Mouse (Mus musculus) gastrocnemius, postnatal 14 days (tissue): ENCODE results near the gene Mnt. TPM values are rescaled to one million over a fixed set of nuclear protein-coding genes. Genes with fewer than 3 reads are reported as not detected.

ENCODE experiments used
- DNase-seq: peaks from one replicate; pipeline ENCODE4 v3.0.0; 2021; ENCODE audit warnings: mixed read lengths
- intact Hi-C: fragments of 180-260 bp; cut with DNase I; formaldehyde crosslinking; loops from one replicate; pipeline ENCODE4 v1.15.1; 2025; ENCODE audit warnings: low total_unique reads
- microRNA-seq, 2 experiments: library from miRNA; unstranded; fragments of <30 nt; microRNA quantifications; one replicate each; pipeline ENCODE4 v1.2.0; 2021
- total RNA-seq, 2 experiments: library from RNA; stranded (reverse); gene quantifications; 2 replicates each; pipeline ENCODE4 v1.2.3; 2021

Mnt gene
- total RNA-seq, 2 experiments from 2014 or later = 5.4 to 6.1 TPM

GRCm38 (mm10) chr11:74880999-74881398 lies 50.3 kb downstream of the Mnt start:
- intact Hi-C loops = no loop called here
- no peak for DNase-seq

- intact Hi-C loops = no loop called here
- DNase-seq = no peak
Measured at GRCm38 (mm10) chr11:74881979-74882378, 51.3 kb downstream of the Mnt start.

- intact Hi-C loops = no loop called here
- no peak for DNase-seq
Measured at GRCm38 (mm10) chr11:74883098-74883497, 52.4 kb downstream of the Mnt start.

GRCm38 (mm10) chr11:74894619-74895018 lies 63.9 kb downstream of the Mnt start:
- intact Hi-C loops = no loop called here
- DNase-seq = no peak

Small RNA genes lying within 50 kb of the gene (microRNA-seq; reads per million reads assigned to microRNA genes)
- 0 to 0.64 reads per million in 2 experiments for gene Mir6926

Other genes with a start within 250 kb of the Mnt start
- 1 to 10 TPM; 9.9 to 10.0 TPM for gene Rap1gap2, start 220.0 kb upstream of the Mnt start, total RNA-seq
- gene Ccdc92b, start 211.3 kb upstream of the Mnt start, total RNA-seq = under 1 TPM; 0.09 to 0.12 TPM
- 10 to 100 TPM; 82.1 to 89.8 TPM for gene Cluh, start 181.4 kb upstream of the Mnt start, total RNA-seq
- 100 to 1,000 TPM in 1 of 2 experiments, 10 to 100 TPM in 1; 96.6 to 101 TPM for gene Pafah1b1, start 106.2 kb upstream of the Mnt start, total RNA-seq
- gene Mettl16, start 60.1 kb upstream of the Mnt start, total RNA-seq = 1 to 10 TPM; 8.5 to 9.2 TPM
- gene Sgsm2, start 66.1 kb downstream of the Mnt start, total RNA-seq = 1 to 10 TPM; 2.7 to 3.7 TPM
- 10 to 100 TPM; 20.9 to 25.4 TPM for gene Tsr1, start 67.2 kb downstream of the Mnt start, total RNA-seq
- gene Smg6, start 94.9 kb downstream of the Mnt start, total RNA-seq = 10 to 100 TPM; 10.6 to 10.8 TPM
- 10 to 100 TPM; 19.1 to 21.2 TPM for gene Srr, start 95.0 kb downstream of the Mnt start, total RNA-seq